In genomic region chr11:94257987-94258386, GRCm38 (mm10) we compare ENCODE assay signal across 29 mouse cellular contexts. TPM values are rescaled to one million over a fixed set of nuclear protein-coding genes. Genes with fewer than 3 reads are reported as not detected.
DNase-seq lines count a peak whose midpoint lies in the region; ATAC-seq and TF ChIP-seq lines count a peak whose summit lies in the region.
"Had no signal": no experiment of that assay in that cellular context is flagged by ENCODE, and none has a peak within 500 bp of the region (broad histone marks: within the 10 kb centered on the region; RNA-seq: fewer than 3 reads in every experiment).

No protein-coding gene starts in this region.

- H3K27me3 ChIP-seq in forebrain, embryonic 14.5 days (replicated peaks; ENCODE audit: control insufficient read depth, insufficient read depth, low read length) = no peaks in the 10 kb centered on the region
- no peaks in the 10 kb centered on the region for H3K27me3 ChIP-seq in forebrain, embryonic 12.5 days
- H3K27me3 ChIP-seq in hindbrain, postnatal 0 days (ENCODE audit: insufficient read depth, low read length) = no peaks in the 10 kb centered on the region
- H3K27me3 ChIP-seq in hindbrain, embryonic 13.5 days = no peaks in the 10 kb centered on the region
- H3K27me3 ChIP-seq in forebrain, embryonic 16.5 days (replicated peaks; ENCODE audit: control insufficient read depth, insufficient read depth, low read length) = no peaks in the 10 kb centered on the region
- H3K27me3 ChIP-seq: heart, embryonic 15.5 days; hindbrain, embryonic 12.5 days; limb, embryonic 12.5 days; neural tube, embryonic 15.5 days; stomach, embryonic 15.5 days had no signal

- DNase-seq in forebrain, embryonic 14.5 days (ENCODE audit: low spot score) = peak; percentile 67
- DNase-seq in hindbrain, postnatal 0 days (ENCODE audit: low spot score) = peak; percentile 48
- peak; percentile 31 for DNase-seq in left cerebral cortex, postnatal 4 days
- DNase-seq in left cerebral cortex, adult 8-10 months (ENCODE audit: low spot score in 2 of 2) = no peak
- no peak for DNase-seq in thymus, postnatal 0 days (ENCODE audit: low spot score)
- DNase-seq: adrenal gland, postnatal 14 days; cerebellum, adult 8-10 months; gastrocnemius, postnatal 14 days; liver, postnatal 0 days; thymus, postnatal 36 days had no signal

- H3K36me3 ChIP-seq in forebrain, embryonic 14.5 days (ENCODE audit: control insufficient read depth, insufficient read depth, low read length) = no peaks in the 10 kb centered on the region
- H3K36me3 ChIP-seq in forebrain, embryonic 12.5 days (replicated peaks) = no peaks in the 10 kb centered on the region
- H3K36me3 ChIP-seq in hindbrain, postnatal 0 days (ENCODE audit: insufficient read depth, low read length) = no peaks in the 10 kb centered on the region
- H3K36me3 ChIP-seq in hindbrain, embryonic 13.5 days = no peaks in the 10 kb centered on the region
- no peaks in the 10 kb centered on the region for H3K36me3 ChIP-seq in forebrain, embryonic 16.5 days (ENCODE audit: control insufficient read depth, insufficient read depth)
- H3K36me3 ChIP-seq: embryonic facial prominence, embryonic 10.5 days; heart, embryonic 15.5 days; hindbrain, embryonic 12.5 days; limb, embryonic 12.5 days; midbrain, embryonic 10.5 days; neural tube, embryonic 15.5 days; stomach, embryonic 15.5 days had no signal

- no peaks in the 10 kb centered on the region for H3K9me3 ChIP-seq in forebrain, embryonic 14.5 days (replicated peaks; ENCODE audit: control insufficient read depth, low read length)
- peaks cover 4% of the 10 kb centered on the region; the same call in 1 of the 2 replicates for H3K9me3 ChIP-seq in forebrain, embryonic 12.5 days
- no peaks in the 10 kb centered on the region for H3K9me3 ChIP-seq in hindbrain, postnatal 0 days (ENCODE audit: low read length)
- H3K9me3 ChIP-seq in hindbrain, embryonic 13.5 days = no peaks in the 10 kb centered on the region
- no peaks in the 10 kb centered on the region for H3K9me3 ChIP-seq in forebrain, embryonic 16.5 days (ENCODE audit: control insufficient read depth, low read length)
- H3K9me3 ChIP-seq: embryonic facial prominence, embryonic 10.5 days; heart, embryonic 15.5 days; hindbrain, embryonic 12.5 days; limb, embryonic 12.5 days; midbrain, embryonic 10.5 days; neural tube, embryonic 15.5 days; stomach, embryonic 15.5 days had no signal

- no peak overlapping the region for H3K27ac ChIP-seq in forebrain, embryonic 14.5 days (ENCODE audit: low read depth, low read length)
- no peak overlapping the region for H3K27ac ChIP-seq in forebrain, embryonic 12.5 days
- no peak overlapping the region for H3K27ac ChIP-seq in hindbrain, postnatal 0 days
- no peak overlapping the region for H3K27ac ChIP-seq in hindbrain, embryonic 13.5 days
- no peak overlapping the region for H3K27ac ChIP-seq in forebrain, embryonic 16.5 days (ENCODE audit: low read length)
- H3K27ac ChIP-seq: embryonic facial prominence, embryonic 10.5 days; heart, adult 2 months; heart, embryonic 15.5 days; hindbrain, embryonic 12.5 days; kidney, postnatal 0 days; layer of hippocampus, adult 2 months; limb, embryonic 12.5 days; midbrain, embryonic 10.5 days; neural tube, embryonic 15.5 days; stomach, embryonic 15.5 days had no signal

- ATAC-seq in forebrain, embryonic 14.5 days = peak; percentile 79
- ATAC-seq in forebrain, embryonic 12.5 days (ENCODE audit: low FRiP score) = no peak
- ATAC-seq in hindbrain, postnatal 0 days = no peak
- ATAC-seq in hindbrain, embryonic 13.5 days (ENCODE audit: low FRiP score) = no peak
- ATAC-seq in forebrain, embryonic 16.5 days = peak; percentile 79
- ATAC-seq: CD4-positive, CD25-positive, alpha-beta regulatory T cell, adult 4 months; inflammation-experienced regulatory T-cells, adult 6 months; liver, postnatal 0 days had no signal

- H3K4me2 ChIP-seq in forebrain, embryonic 14.5 days (ENCODE audit: low read length) = no peak overlapping the region
- no peak overlapping the region for H3K4me2 ChIP-seq in forebrain, embryonic 12.5 days
- H3K4me2 ChIP-seq in hindbrain, postnatal 0 days (ENCODE audit: low read depth, low read length) = no peak overlapping the region
- no peak overlapping the region for H3K4me2 ChIP-seq in hindbrain, embryonic 13.5 days
- H3K4me2 ChIP-seq in forebrain, embryonic 16.5 days (ENCODE audit: low read length) = no peak overlapping the region
- H3K4me2 ChIP-seq: heart, embryonic 15.5 days; hindbrain, embryonic 12.5 days; limb, embryonic 12.5 days; liver, embryonic 11.5 days; neural tube, embryonic 15.5 days; stomach, embryonic 15.5 days had no signal

- H3K4me3 ChIP-seq in forebrain, embryonic 14.5 days (ENCODE audit: low read depth, low read length) = no peak overlapping the region
- no peak overlapping the region for H3K4me3 ChIP-seq in forebrain, embryonic 12.5 days (replicated peaks)
- H3K4me3 ChIP-seq in hindbrain, postnatal 0 days (ENCODE audit: low read length) = no peak overlapping the region
- no peak overlapping the region for H3K4me3 ChIP-seq in hindbrain, embryonic 13.5 days
- H3K4me3 ChIP-seq in forebrain, embryonic 16.5 days (replicated peaks; ENCODE audit: low read length) = no peak overlapping the region
- H3K4me3 ChIP-seq: embryonic facial prominence, embryonic 10.5 days; heart, adult 2 months; heart, embryonic 15.5 days; hindbrain, embryonic 12.5 days; layer of hippocampus, adult 2 months; limb, embryonic 12.5 days; midbrain, embryonic 10.5 days; neural tube, embryonic 15.5 days; stomach, embryonic 15.5 days had no signal

- no peak overlapping the region for H3K9ac ChIP-seq in forebrain, embryonic 14.5 days (ENCODE audit: low read length)
- no peak overlapping the region for H3K9ac ChIP-seq in forebrain, embryonic 12.5 days
- H3K9ac ChIP-seq in hindbrain, postnatal 0 days (replicated peaks; ENCODE audit: low read length) = no peak overlapping the region
- H3K9ac ChIP-seq in hindbrain, embryonic 13.5 days = no peak overlapping the region
- H3K9ac ChIP-seq in forebrain, embryonic 16.5 days (replicated peaks; ENCODE audit: low read depth, low read length) = no peak overlapping the region
- H3K9ac ChIP-seq: heart, embryonic 15.5 days; hindbrain, embryonic 12.5 days; limb, embryonic 12.5 days; liver, postnatal 0 days; neural tube, embryonic 15.5 days; stomach, embryonic 15.5 days had no signal

- H3K4me1 ChIP-seq in forebrain, embryonic 14.5 days (ENCODE audit: control insufficient read depth, insufficient read depth, low read length) = no peaks in the 10 kb centered on the region
- H3K4me1 ChIP-seq in forebrain, embryonic 12.5 days = 0 out of 2 replicates have a peak, but pooled peaks cover 3% of the 10 kb centered on the region
- no peaks in the 10 kb centered on the region for H3K4me1 ChIP-seq in hindbrain, postnatal 0 days (ENCODE audit: insufficient read depth, low read length)
- H3K4me1 ChIP-seq in hindbrain, embryonic 13.5 days (replicated peaks) = peaks cover 7% of the 10 kb centered on the region; the same call in 1 of the 2 replicates
- peaks cover 19% of the 10 kb centered on the region for H3K4me1 ChIP-seq in forebrain, embryonic 16.5 days (replicated peaks; ENCODE audit: control insufficient read depth, insufficient read depth, low read length)
- H3K4me1 ChIP-seq: heart, embryonic 15.5 days had no signal

- intact Hi-C loops in left cerebral cortex, postnatal 4 days (cut with DNase I) = no loop called here

- 42% methylated on average over 14 of the region's 14 CpGs for WGBS in forebrain, embryonic 14.5 days
- 74% methylated on average over 14 of the region's 14 CpGs for WGBS in forebrain, embryonic 12.5 days
- WGBS in hindbrain, postnatal 0 days = 38% methylated on average over 14 of the region's 14 CpGs
- WGBS in hindbrain, embryonic 13.5 days = 75% methylated on average over 14 of the region's 14 CpGs
- 32% methylated on average over 14 of the region's 14 CpGs for WGBS in forebrain, embryonic 16.5 days

- TF ChIP-seq CTCF in hindbrain, postnatal 0 days (IDR thresholded peaks at IDR 0.05; ENCODE audit: low read depth) = no peak

RNA-seq across cellular contexts. Expression of gene Wfikkn2, which starts 12.2 kb away (rescaled TPM):
- 3.7 and 4.2 TPM in 2 replicates for polyA plus RNA-seq in forebrain, embryonic 14.5 days (2014; fragmentation: Nextera tagmentation; extraction: Ambion mirVana)
- 4.4 and 5.1 TPM in 2 replicates for polyA plus RNA-seq in forebrain, embryonic 12.5 days (2016; fragmentation: Nextera tagmentation; extraction: Ambion mirVana)
- total RNA-seq in hindbrain, postnatal 0 days (2014; rRNA removed) = 7.0 and 10.1 TPM in 2 replicates
- polyA plus RNA-seq in hindbrain, postnatal 0 days (2015; fragmentation: Nextera tagmentation; extraction: Ambion mirVana) = 10.4 and 10.5 TPM in 2 replicates
- polyA plus RNA-seq in hindbrain, embryonic 13.5 days (2015; fragmentation: Nextera tagmentation; extraction: Ambion mirVana) = 5.9 and 8.6 TPM in 2 replicates
- 1 to 10 TPM; 1.0 to 1.8 TPM for total RNA-seq in left cerebral cortex, postnatal 4 days (2021)
- total RNA-seq in left cerebral cortex, adult 8-10 months (2022) = 1 to 10 TPM; 2.1 to 3.0 (median 2.5) TPM
- polyA plus RNA-seq in forebrain, embryonic 16.5 days (2015; fragmentation: Nextera tagmentation; extraction: Ambion mirVana) = 3.5 and 5.3 TPM in 2 replicates
- 17.5 and 19.5 TPM in 2 replicates for polyA plus RNA-seq in thymus, postnatal 0 days (2015; fragmentation: Nextera tagmentation; extraction: Ambion mirVana)

RNA-seq across cellular contexts. Expression of gene Gm21885, which starts 23.7 kb away (rescaled TPM):
- polyA plus RNA-seq in forebrain, embryonic 14.5 days (2014; fragmentation: Nextera tagmentation; extraction: Ambion mirVana) = not detected in 2 replicates
- 0.27 TPM in 1 of 2 replicates, not detected in the other for polyA plus RNA-seq in forebrain, embryonic 12.5 days (2016; fragmentation: Nextera tagmentation; extraction: Ambion mirVana)
- total RNA-seq in hindbrain, postnatal 0 days (2014; rRNA removed) = not detected in 2 replicates
- 0.24 TPM in 1 of 2 replicates, not detected in the other for polyA plus RNA-seq in hindbrain, postnatal 0 days (2015; fragmentation: Nextera tagmentation; extraction: Ambion mirVana)
- polyA plus RNA-seq in hindbrain, embryonic 13.5 days (2015; fragmentation: Nextera tagmentation; extraction: Ambion mirVana) = 0.43 and 0.70 TPM in 2 replicates
- not detected for total RNA-seq in left cerebral cortex, postnatal 4 days (2021)
- not detected for total RNA-seq in left cerebral cortex, adult 8-10 months (2022)
- 0.38 and 0.66 TPM in 2 replicates for polyA plus RNA-seq in forebrain, embryonic 16.5 days (2015; fragmentation: Nextera tagmentation; extraction: Ambion mirVana)
- polyA plus RNA-seq in thymus, postnatal 0 days (2015; fragmentation: Nextera tagmentation; extraction: Ambion mirVana) = not detected in 2 replicates
- total RNA-seq: adrenal gland, postnatal 14 days; common myeloid progenitor, adult 5-6 weeks; gastrocnemius, postnatal 14 days; layer of hippocampus, adult 2 months; layer of hippocampus, postnatal 25 days; left cerebral cortex, postnatal 10 days had no signal
- polyA plus RNA-seq: heart, adult 2 months; heart, embryonic 15.5 days; limb, embryonic 12.5 days; liver, embryonic 11.5 days; midbrain, embryonic 10.5 days; neural tube, embryonic 15.5 days had no signal

RNA-seq across cellular contexts. Expression of gene Tob1, which starts 46.7 kb away (rescaled TPM):
- polyA plus RNA-seq in forebrain, embryonic 14.5 days (2014; fragmentation: Nextera tagmentation; extraction: Ambion mirVana) = 32.4 and 37.5 TPM in 2 replicates
- 42.6 and 43.1 TPM in 2 replicates for polyA plus RNA-seq in forebrain, embryonic 12.5 days (2016; fragmentation: Nextera tagmentation; extraction: Ambion mirVana)
- total RNA-seq in hindbrain, postnatal 0 days (2014; rRNA removed) = 13.2 and 20.1 TPM in 2 replicates
- 33.9 and 34.8 TPM in 2 replicates for polyA plus RNA-seq in hindbrain, postnatal 0 days (2015; fragmentation: Nextera tagmentation; extraction: Ambion mirVana)
- 32.3 and 36.0 TPM in 2 replicates for polyA plus RNA-seq in hindbrain, embryonic 13.5 days (2015; fragmentation: Nextera tagmentation; extraction: Ambion mirVana)
- total RNA-seq in left cerebral cortex, postnatal 4 days (2021) = 10 to 100 TPM; 27.3 to 28.3 TPM
- total RNA-seq in left cerebral cortex, adult 8-10 months (2022) = 10 to 100 TPM; 38.2 to 48.1 (median 42.3) TPM
- polyA plus RNA-seq in forebrain, embryonic 16.5 days (2015; fragmentation: Nextera tagmentation; extraction: Ambion mirVana) = 35.1 and 46.0 TPM in 2 replicates
- polyA plus RNA-seq in thymus, postnatal 0 days (2015; fragmentation: Nextera tagmentation; extraction: Ambion mirVana) = 21.6 and 23.9 TPM in 2 replicates

Comparison
In these comparisons a context has a peak if more than half of its experiments do, and no peak if none do; other contexts are left out.
1. ATAC-seq: peak in forebrain, embryonic 14.5 days (single experiment) and forebrain, embryonic 16.5 days (single experiment); none in forebrain, embryonic 12.5 days (single experiment), hindbrain, postnatal 0 days (single experiment) and hindbrain, embryonic 13.5 days (single experiment).
2. DNase-seq: peak in forebrain, embryonic 14.5 days (single experiment), hindbrain, postnatal 0 days (single experiment) and left cerebral cortex, postnatal 4 days (single experiment); none in left cerebral cortex, adult 8-10 months (0 of 2) and thymus, postnatal 0 days (single experiment).